Mouse (Mus musculus) hindbrain, embryonic 14.5 days (tissue): ENCODE data around the gene Slc29a1. TPM values are rescaled to one million over a fixed set of nuclear protein-coding genes. Genes with fewer than 3 reads are reported as not detected.
"Not testable (repeated sequence)": the region's sequence is repeated elsewhere in the genome, so short reads cannot be mapped to it uniquely, and the experiment has no call there.

Experiments used
- ATAC-seq: fragments of 200-750 bp; cut with Nextera tagmentation; 2 replicates; pipeline ENCODE4 v1.8.0; 2017; ENCODE audit warnings: moderate number of reproducible peaks, mild to moderate bottlenecking, moderate TSS enrichment, moderate library complexity; ENCODE audit not compliant: low FRiP score
- DNase-seq: peaks from one replicate; pipeline ENCODE4 v3.0.0-alpha.2; 2015; ENCODE audit warnings: low spot score
- H3K27ac ChIP-seq: fragments of 300-500 bp; sonication (generic); 2 replicates; pipeline ENCODE4 v1.5.1; 2014; ENCODE audit warnings: mild to moderate bottlenecking, moderate library complexity
- H3K27me3 ChIP-seq: fragments of 300-500 bp; sonication (generic); 2 replicates; pipeline ENCODE4 v1.6.1; 2014; ENCODE audit warnings: mild to moderate bottlenecking, low read length, mixed read lengths; ENCODE audit not compliant: control insufficient read depth, insufficient read depth
- H3K36me3 ChIP-seq: fragments of 300-500 bp; sonication (generic); replicated peaks from 2 replicates; pipeline ENCODE4 v1.6.1; 2014; ENCODE audit not compliant: control insufficient read depth, insufficient read depth
- H3K4me1 ChIP-seq: fragments of 300-500 bp; sonication (generic); replicated peaks from 2 replicates; pipeline ENCODE4 v1.6.1; 2014; ENCODE audit warnings: antibody characterized with exemption, low read length, mixed read lengths; ENCODE audit not compliant: control insufficient read depth, insufficient read depth
- H3K4me2 ChIP-seq: fragments of 300-500 bp; sonication (generic); replicated peaks from 2 replicates; pipeline ENCODE4 v1.6.1; 2014; ENCODE audit warnings: mild to moderate bottlenecking, moderate library complexity
- H3K4me3 ChIP-seq: fragments of 300-500 bp; sonication (generic); replicated peaks from 2 replicates; pipeline ENCODE4 v1.5.1; 2014; ENCODE audit warnings: mild to moderate bottlenecking, low read length
- H3K9ac ChIP-seq: fragments of 300-500 bp; sonication (generic); 2 replicates; pipeline ENCODE4 v1.6.1; 2014
- H3K9me3 ChIP-seq: fragments of 300-500 bp; sonication (generic); 2 replicates; pipeline ENCODE4 v1.6.1; 2016; ENCODE audit warnings: low read length; ENCODE audit not compliant: control insufficient read depth
- WGBS: fragments of 180-500 bp; shearing (Covaris S2); extraction: QIAGEN DNeasy Blood & Tissue Kit; methylation state at CpG from one replicate; pipeline ENCODE4 v1.1.7; 2014; 5-methylcytosine and 5-hydroxymethylcytosine counted together
- polyA plus RNA-seq: library from polyadenylated mRNA; unstranded; fragments of >200 nt; fragmentation: Nextera tagmentation; extraction: Ambion mirVana; gene quantifications from 2 replicates; pipeline ENCODE4 v1.2.1, GENCODE M21; 2014

Gene Slc29a1
- polyA plus RNA-seq, 1 experiment from 2014 or later = 42.7 TPM

DNA sequence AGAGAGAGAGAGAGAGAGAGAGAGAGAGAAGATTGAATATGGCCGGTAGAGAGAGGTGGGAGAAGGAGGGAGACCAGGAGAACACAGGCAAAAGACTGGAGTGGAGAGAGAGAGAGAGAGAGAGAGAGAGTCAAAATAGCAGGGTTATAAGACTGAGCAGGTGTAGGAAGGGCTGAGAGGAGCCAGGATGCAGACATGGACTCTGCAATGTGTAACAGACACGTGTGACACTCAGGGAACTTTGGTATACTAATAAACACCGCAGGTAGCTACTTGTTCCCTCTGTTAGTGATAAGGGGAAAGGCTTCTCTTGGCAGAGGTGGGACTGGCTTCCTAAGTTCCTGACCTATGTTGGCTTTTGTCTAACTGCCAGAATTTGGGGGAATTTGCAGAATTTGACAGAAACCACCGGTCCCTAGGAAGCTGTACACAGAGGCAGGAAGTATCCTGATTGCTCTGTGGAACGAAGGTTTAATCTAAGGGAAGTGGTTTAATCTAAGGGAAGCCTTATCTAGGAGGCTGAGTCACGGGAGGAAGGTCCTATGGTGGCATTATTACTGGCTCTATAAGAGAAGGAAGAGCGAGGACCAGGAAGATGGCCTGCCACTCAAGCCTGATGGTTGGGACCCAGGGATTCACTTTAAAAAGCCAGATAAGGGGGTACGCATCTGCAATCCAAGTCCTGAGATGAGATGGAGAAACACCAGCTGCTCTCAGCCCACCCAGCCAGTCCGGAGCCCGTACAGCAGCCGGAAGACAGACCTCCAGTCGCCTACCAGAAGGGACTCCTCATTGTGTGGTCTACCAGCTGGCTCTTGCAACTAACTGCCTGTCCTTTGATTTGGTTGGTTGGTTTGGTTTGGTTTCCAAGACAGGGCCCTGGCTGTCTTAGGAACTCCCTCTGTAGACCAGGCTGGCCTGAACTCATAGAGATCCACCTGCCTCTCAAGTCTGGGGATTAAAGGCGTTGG is 29.8 kb upstream of the Slc29a1 start:
- 63% methylated on average over 13 of the region's 13 CpGs for WGBS
- peak overlapping the region; percentile 91 for H3K4me2 ChIP-seq
- peaks cover 10% of the 10 kb centered on the region for H3K4me1 ChIP-seq
- no peaks in the 10 kb centered on the region for H3K27me3 ChIP-seq
- H3K4me3 ChIP-seq = peak overlapping the region; percentile 42
- H3K9me3 ChIP-seq = no peaks in the 10 kb centered on the region
- ATAC-seq = no peak
- no peak for DNase-seq
- H3K36me3 ChIP-seq = no peaks in the 10 kb centered on the region
- 0 out of 2 replicates have a peak overlapping the region, but pooled peaks have one; percentile 61 for H3K9ac ChIP-seq
- H3K27ac ChIP-seq = peak overlapping the region; percentile 83

DNA sequence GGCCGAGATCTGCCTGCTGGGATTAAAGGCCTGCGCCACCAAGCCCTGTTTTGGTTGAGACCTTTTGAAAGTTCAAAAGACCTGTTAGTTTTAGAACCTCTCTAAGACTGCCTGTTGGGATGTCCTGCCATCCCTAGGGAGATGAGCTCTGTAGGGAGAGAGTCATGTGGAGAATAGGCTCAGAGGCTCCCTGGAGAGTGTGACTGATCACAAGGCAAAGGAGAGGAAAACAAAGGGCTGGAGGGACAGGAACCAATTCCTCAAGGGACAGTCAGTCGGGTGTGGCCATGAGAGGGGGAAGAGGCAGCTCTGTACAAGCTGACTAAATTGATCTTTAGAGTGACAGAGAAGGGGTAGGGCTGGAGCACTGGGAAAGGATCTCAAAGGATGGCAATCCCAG is 28.8 kb upstream of the Slc29a1 start:
- 17% methylated on average over 3 of the region's 3 CpGs for WGBS

DNA sequence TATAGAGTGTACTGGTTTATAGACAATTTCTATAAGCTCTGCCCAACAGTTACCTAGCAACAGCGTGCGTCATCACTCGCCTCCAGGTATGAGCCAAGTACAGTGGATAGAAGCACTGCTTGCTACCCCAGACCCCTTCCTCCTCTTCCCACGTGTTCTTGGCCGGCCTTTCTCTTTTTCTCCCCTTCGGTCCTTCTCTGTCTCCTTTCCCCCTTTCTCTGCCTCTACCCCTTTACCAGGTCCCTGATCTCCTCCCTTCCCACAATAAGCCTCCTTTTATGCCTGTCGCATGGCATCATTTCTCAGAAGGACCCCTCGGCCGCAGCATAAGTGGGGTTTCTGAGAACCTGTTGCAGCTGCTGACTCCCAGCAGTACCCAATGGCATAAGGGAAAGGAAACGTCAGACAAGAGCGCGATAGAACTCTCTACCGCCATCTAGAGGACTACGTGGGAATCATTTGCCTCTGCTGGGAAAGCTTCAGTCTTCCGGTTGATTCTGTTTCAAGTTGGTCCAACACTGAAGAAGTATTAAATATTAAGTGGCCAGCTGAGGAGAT is 27.2 kb upstream of the Slc29a1 start:
- Histone ChIP-seq H3K4me3 (no peak overlapping the region), H3K9ac (no peak overlapping the region), H3K27me3 (no peaks in the 10 kb centered on the region), H3K4me1 (peaks cover 10% of the 10 kb centered on the region), H3K9me3 (no peaks in the 10 kb centered on the region), H3K4me2 (peak overlapping the region; percentile 17; the same call in 1 of the 2 replicates), H3K27ac (no peak overlapping the region), H3K36me3 (no peaks in the 10 kb centered on the region)
- 19% methylated on average over 15 of the region's 15 CpGs for WGBS
- DNase-seq (peak; percentile 91), ATAC-seq (0 out of 2 replicates have a peak, but pooled peaks have one; percentile 31)

More for the DNA sequence above, 28.8 kb upstream of the Slc29a1 start:
- Histone ChIP-seq H3K4me3 (no peak overlapping the region), H3K36me3 (no peaks in the 10 kb centered on the region), H3K9ac (no peak overlapping the region), H3K4me2 (no peak overlapping the region), H3K27ac (no peak overlapping the region), H3K9me3 (no peaks in the 10 kb centered on the region), H3K27me3 (no peaks in the 10 kb centered on the region), H3K4me1 (peaks cover 10% of the 10 kb centered on the region)
- ATAC-seq = no peak
- DNase-seq = no peak

DNA sequence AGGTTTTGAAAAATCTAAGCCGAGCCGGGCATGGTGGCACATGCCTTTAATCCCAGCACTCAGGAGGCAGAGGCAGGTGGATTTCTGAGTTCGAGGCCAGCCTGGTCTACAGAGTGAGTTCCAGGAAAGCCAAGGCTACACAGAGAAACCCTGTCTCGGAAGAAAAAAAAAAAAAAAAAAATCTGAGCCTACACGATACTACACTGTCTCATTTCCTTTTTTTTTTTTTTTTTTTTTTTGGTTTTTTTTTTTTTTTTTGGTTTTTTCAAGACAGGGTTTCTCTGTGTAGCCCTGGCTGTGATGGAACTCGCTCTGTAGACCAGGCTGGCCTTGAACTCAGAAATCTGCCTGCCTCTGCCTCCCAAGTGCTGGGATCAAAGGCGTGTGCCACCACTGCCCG is 24.0 kb upstream of the Slc29a1 start:
- ATAC-seq, H3K4me3 ChIP-seq, H3K4me2 ChIP-seq, H3K27me3 ChIP-seq, H3K9me3 ChIP-seq, H3K9ac ChIP-seq, H3K36me3 ChIP-seq, H3K4me1 ChIP-seq, H3K27ac ChIP-seq, DNase-seq: not testable (repeated sequence)
- WGBS = 96% methylated on average over 8 of the region's 8 CpGs

DNA sequence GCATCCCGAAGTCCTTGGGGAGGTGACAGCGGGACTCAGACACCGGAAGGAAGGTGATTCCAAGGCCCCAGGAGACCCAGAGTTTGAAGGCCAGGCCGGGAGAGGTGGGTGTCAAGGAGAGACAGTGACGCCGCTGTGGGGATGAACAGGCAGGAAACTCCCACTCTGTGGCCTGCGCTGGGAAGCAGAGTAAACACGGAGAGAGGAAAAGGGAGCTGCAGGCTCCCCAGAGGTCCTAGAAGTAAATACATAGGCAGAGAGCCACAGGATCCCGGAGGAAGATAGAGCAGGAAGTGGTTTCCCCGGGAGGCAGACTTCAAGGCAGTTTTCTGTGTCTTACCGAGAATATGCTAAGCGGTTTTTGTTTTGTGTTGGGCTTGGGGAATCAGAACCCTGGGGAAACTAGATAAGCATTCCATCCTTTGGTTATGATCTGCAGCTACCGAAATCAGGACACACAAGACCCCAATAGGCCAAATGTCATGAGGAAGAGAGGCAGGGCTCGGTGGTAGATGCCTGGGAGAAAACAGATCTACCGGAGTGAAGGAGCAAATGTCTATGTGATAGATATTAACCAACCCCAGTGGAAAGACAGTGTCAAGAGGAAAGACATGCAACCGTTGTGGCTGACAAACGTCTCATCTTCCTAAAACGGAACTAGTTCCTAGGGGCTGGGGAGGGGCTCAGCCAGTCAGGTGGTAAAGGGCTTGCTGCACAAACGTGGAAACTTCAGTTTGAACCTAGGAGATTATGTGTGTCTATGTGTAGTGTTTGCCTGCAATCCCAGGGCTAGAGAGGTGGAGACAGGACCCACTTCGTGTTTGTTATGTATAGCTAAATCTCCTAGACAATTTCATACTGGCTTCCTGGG is 20.2 kb upstream of the Slc29a1 start:
- Histone ChIP-seq H3K36me3 (no peaks in the 10 kb centered on the region), H3K4me3 (no peak overlapping the region), H3K9me3 (no peaks in the 10 kb centered on the region), H3K27me3 (no peaks in the 10 kb centered on the region), H3K27ac (no peak overlapping the region), H3K4me1 (no peaks in the 10 kb centered on the region; the same call in 1 of the 2 replicates), H3K9ac (0 out of 2 replicates have a peak overlapping the region, but pooled peaks have one; percentile 24), H3K4me2 (peak overlapping the region; percentile 17; the same call in 1 of the 2 replicates)
- ATAC-seq (no peak), DNase-seq (no peak)
- WGBS = 31% methylated on average over 20 of the region's 20 CpGs

DNA sequence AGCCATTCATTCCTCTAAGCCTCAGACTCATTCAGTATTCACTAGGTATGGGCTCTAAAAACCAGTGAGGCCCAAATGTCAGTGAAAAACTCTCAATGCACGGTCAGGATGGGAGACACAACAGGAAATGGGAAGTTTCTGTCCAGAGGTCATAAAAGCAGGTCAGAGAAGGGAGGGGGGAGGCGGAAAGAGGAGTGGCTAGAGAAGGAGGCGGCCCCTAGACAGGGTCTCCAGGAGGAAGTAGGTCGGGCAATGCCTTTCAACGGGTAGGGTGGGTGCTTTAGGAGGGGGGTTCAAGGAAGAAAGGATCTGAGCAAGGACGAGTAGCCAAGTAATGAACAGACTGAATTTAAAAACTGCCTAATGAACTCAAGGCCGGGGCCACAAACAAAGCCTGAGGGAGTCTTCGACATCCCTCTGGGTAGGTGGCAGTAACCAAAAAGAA is 19.6 kb upstream of the Slc29a1 start:
- Histone ChIP-seq H3K9ac (no peak overlapping the region), H3K36me3 (no peaks in the 10 kb centered on the region), H3K4me3 (no peak overlapping the region), H3K27ac (no peak overlapping the region), H3K9me3 (no peaks in the 10 kb centered on the region), H3K4me2 (peak overlapping the region; percentile 17; the same call in 1 of the 2 replicates), H3K27me3 (no peaks in the 10 kb centered on the region), H3K4me1 (no peaks in the 10 kb centered on the region; the same call in 1 of the 2 replicates)
- DNase-seq = no peak
- WGBS = 17% methylated on average over 8 of the region's 8 CpGs
- no peak for ATAC-seq

DNA sequence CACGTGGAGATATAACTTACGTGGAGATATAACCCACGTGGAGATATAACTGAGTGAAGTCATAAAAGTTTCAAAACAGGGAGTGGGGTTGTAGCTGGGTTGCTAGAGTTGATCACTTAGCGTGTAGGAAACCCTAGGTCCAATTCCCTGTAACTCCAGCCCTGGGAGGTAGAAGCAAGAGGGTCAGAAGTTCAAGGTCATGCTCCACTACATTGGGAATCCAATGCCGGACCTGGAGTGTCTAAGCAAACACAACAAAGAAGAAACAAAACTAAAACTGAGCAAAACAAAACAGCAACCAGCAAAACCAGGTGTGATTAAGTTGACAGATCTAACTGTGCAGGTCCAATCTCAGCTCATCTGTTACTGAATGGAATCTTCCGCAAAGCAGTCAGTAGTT is 18.2 kb upstream of the Slc29a1 start:
- 91% methylated on average over 6 of the region's 6 CpGs for WGBS

DNA sequence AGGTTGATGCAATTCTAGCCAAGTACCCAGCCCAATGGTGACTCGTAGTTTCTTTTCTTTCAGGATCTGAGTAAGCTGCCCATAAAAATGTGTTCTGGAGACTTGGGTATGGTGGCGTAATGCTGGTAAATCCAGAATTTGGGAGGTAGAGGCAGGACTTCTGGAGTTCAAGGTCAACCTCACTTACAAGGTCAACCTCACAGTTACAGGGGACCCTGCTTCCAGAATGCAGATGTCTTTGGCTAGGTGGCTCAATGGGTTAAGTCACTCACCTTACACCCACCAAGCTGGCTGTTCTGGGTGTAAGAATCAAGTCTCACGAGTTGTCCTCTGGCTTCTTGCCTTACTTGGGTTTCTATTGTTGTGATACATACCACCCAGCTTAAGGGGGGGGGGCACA is 17.3 kb upstream of the Slc29a1 start:
- no peak overlapping the region for H3K4me2 ChIP-seq
- H3K4me3 ChIP-seq = no peak overlapping the region
- no peaks in the 10 kb centered on the region for H3K9me3 ChIP-seq
- H3K4me1 ChIP-seq = no peaks in the 10 kb centered on the region; the same call in 1 of the 2 replicates
- H3K27ac ChIP-seq = no peak overlapping the region
- no peaks in the 10 kb centered on the region for H3K27me3 ChIP-seq
- WGBS = 92% methylated on average over 3 of the region's 3 CpGs
- no peaks in the 10 kb centered on the region for H3K36me3 ChIP-seq
- H3K9ac ChIP-seq = no peak overlapping the region
- ATAC-seq = no peak
- DNase-seq = no peak

More for the DNA sequence above, 18.2 kb upstream of the Slc29a1 start:
- Histone ChIP-seq H3K4me3 (no peak overlapping the region), H3K4me2 (no peak overlapping the region), H3K9me3 (no peaks in the 10 kb centered on the region), H3K27ac (no peak overlapping the region), H3K9ac (no peak overlapping the region), H3K27me3 (no peaks in the 10 kb centered on the region), H3K36me3 (no peaks in the 10 kb centered on the region), H3K4me1 (no peaks in the 10 kb centered on the region; the same call in 1 of the 2 replicates)
- DNase-seq (no peak), ATAC-seq (no peak)
